ENCODE assay signal across 8 mouse cellular contexts in the genomic region with DNA sequence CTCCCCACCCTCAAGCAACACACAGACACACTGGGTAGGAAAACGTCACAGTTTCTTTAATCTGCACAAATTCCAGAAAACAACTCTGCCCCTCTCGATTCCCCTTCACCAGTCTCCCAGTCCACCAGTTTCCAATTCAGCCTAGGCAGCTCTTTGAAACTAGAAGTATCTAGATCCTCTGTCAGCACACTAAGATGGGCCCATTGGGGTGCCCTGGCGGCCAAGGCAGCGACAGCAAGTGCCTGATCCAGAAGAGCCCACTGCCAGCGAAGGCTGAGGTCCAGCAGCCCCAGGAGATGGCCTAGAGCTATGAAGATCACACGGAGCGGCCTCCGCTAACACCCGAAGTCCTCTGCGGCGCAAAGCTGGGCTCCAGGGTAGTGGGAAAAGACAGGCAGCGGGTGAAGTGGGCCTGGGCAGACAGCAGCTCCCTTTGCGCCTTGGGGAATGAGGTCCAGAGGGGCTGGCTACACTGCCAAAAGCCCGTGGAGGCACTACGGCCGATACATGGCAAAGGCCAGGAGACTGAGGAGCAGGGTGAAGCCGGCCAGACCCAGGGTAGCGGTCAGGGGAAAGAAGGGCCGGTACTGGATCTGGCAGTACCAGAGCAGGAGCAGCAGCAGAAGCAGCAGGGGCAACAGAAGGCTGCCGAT. TPM values are rescaled to one million over a fixed set of nuclear protein-coding genes. Genes with fewer than 3 reads are reported as not detected.
DNase-seq lines count a peak whose midpoint lies in the region; ATAC-seq and TF ChIP-seq lines count a peak whose summit lies in the region.

No protein-coding gene starts in this region.

- TF ChIP-seq EP300 in CH12.LX (IDR thresholded peaks at IDR 0.05; ENCODE audit: low read length), result no peak

- peaks cover 9% of the 10 kb centered on the region for H3K79me2 ChIP-seq in CH12.LX (replicated peaks; ENCODE audit: control insufficient read depth, extremely low read depth, insufficient read depth, poor library complexity, severe bottlenecking)

- no peaks in the 10 kb centered on the region for H3K9me3 ChIP-seq in heart, embryonic 10.5 days
- H3K9me3 ChIP-seq in CH12.LX (replicated peaks; ENCODE audit: low read length), result no peaks in the 10 kb centered on the region
- H3K9me3 ChIP-seq in embryonic facial prominence, embryonic 15.5 days (replicated peaks), result no peaks in the 10 kb centered on the region
- no peaks in the 10 kb centered on the region for H3K9me3 ChIP-seq in limb, embryonic 14.5 days (ENCODE audit: control insufficient read depth, low read length)

- in situ Hi-C loops in CH12.LX (cut with MboI; ENCODE audit: low pct_ligation_motif_present, low pct_unique_long_range_greater_than_20kb, low sequenced_read_pairs), result no loop called here

- H3K4me2 ChIP-seq in CH12.LX (ENCODE audit: insufficient read depth, low read depth, poor library complexity, severe bottlenecking), result peak overlapping the region; percentile 72
- H3K4me2 ChIP-seq in embryonic facial prominence, embryonic 15.5 days (replicated peaks), result peak overlapping the region; percentile 72
- peak overlapping the region; percentile 86 for H3K4me2 ChIP-seq in limb, embryonic 14.5 days (replicated peaks; ENCODE audit: low read depth, low read length, severe bottlenecking)

- no peak for ATAC-seq in embryonic facial prominence, embryonic 15.5 days (ENCODE audit: insufficient number of reproducible peaks, low FRiP score, low TSS enrichment, low read depth)
- ATAC-seq in limb, embryonic 14.5 days (ENCODE audit: low FRiP score, low read depth), result no peak

- H3K36me3 ChIP-seq in heart, embryonic 10.5 days, result peaks cover 35% of the 10 kb centered on the region
- H3K36me3 ChIP-seq in CH12.LX (replicated peaks in 1 of 2; ENCODE audit: control insufficient read depth in 1 of 2, insufficient read depth in 1 of 2, low read length in 1 of 2), result peaks cover 22 to 35% of the 10 kb centered on the region in 2 experiments
- peaks cover 35% of the 10 kb centered on the region for H3K36me3 ChIP-seq in embryonic facial prominence, embryonic 15.5 days
- H3K36me3 ChIP-seq in limb, embryonic 14.5 days (ENCODE audit: control insufficient read depth, insufficient read depth, low read length), result peaks cover 29% of the 10 kb centered on the region

- no peak for TF ChIP-seq CTCF in CH12.LX (conservative IDR thresholded peaks at IDR 0.05 in 1 of 2, IDR thresholded peaks at IDR 0.05 in 1 of 2; ENCODE audit: low read depth in 2 of 2, low read length in 2 of 2)

- WGBS in heart, embryonic 10.5 days, result 45% methylated on average over 20 of the region's 20 CpGs
- WGBS in embryonic facial prominence, embryonic 15.5 days, result 52% methylated on average over 20 of the region's 20 CpGs
- WGBS in limb, embryonic 14.5 days, result 54% methylated on average over 20 of the region's 20 CpGs

- TF ChIP-seq RAD21 in CH12.LX (IDR thresholded peaks at IDR 0.05; ENCODE audit: low read depth, low read length), result no peak

- TF ChIP-seq POLR2A in CH12.LX (IDR thresholded peaks at IDR 0.05; ENCODE audit: low read depth, low read length), result no peak
- no peak for TF ChIP-seq POLR2A in limb, embryonic 14.5 days (IDR thresholded peaks at IDR 0.05; ENCODE audit: borderline replicate concordance, extremely low read depth, insufficient read depth, insufficient read length)

- dilution Hi-C loops in CH12.LX (cut with MboI; ENCODE audit: extremely low pct_ligation_motif_present, extremely low pct_unique_long_range_greater_than_20kb, low sequenced_read_pairs), result no loop called here

- peak overlapping the region; percentile 64 for H3K9ac ChIP-seq in CH12.LX (ENCODE audit: insufficient read depth, low read depth)
- H3K9ac ChIP-seq in embryonic facial prominence, embryonic 15.5 days, result peak overlapping the region; percentile 93; the same call in 1 of the 2 replicates
- H3K9ac ChIP-seq in limb, embryonic 14.5 days (ENCODE audit: low read depth, low read length, severe bottlenecking), result peak overlapping the region; percentile 94

- H3K27me3 ChIP-seq in heart, embryonic 10.5 days (ENCODE audit: insufficient read depth, poor library complexity, severe bottlenecking), result no peaks in the 10 kb centered on the region
- H3K27me3 ChIP-seq in CH12.LX (replicated peaks), result peaks cover 25% of the 10 kb centered on the region
- no peaks in the 10 kb centered on the region for H3K27me3 ChIP-seq in embryonic facial prominence, embryonic 15.5 days
- H3K27me3 ChIP-seq in limb, embryonic 14.5 days (ENCODE audit: control insufficient read depth, insufficient read depth, low read length), result no peaks in the 10 kb centered on the region

- peak overlapping the region; percentile 97 for H3K27ac ChIP-seq in heart, embryonic 10.5 days
- H3K27ac ChIP-seq in CH12.LX (ENCODE audit: insufficient read depth, low read depth), result no peak overlapping the region
- peak overlapping the region; percentile 93 for H3K27ac ChIP-seq in embryonic facial prominence, embryonic 15.5 days (replicated peaks)
- peak overlapping the region; percentile 92 for H3K27ac ChIP-seq in limb, embryonic 14.5 days (replicated peaks; ENCODE audit: low read depth, low read length)

- peaks cover 41% of the 10 kb centered on the region for H3K4me1 ChIP-seq in heart, embryonic 10.5 days
- H3K4me1 ChIP-seq in CH12.LX (ENCODE audit: control insufficient read depth in 1 of 2, insufficient read depth in 2 of 2), result peaks cover 24 to 40% of the 10 kb centered on the region in 2 experiments
- peaks cover 36% of the 10 kb centered on the region for H3K4me1 ChIP-seq in embryonic facial prominence, embryonic 15.5 days
- peaks cover 21% of the 10 kb centered on the region for H3K4me1 ChIP-seq in limb, embryonic 14.5 days (ENCODE audit: control insufficient read depth, insufficient read depth, low read length)

- no peak for DNase-seq in heart, embryonic 10.5 days (ENCODE audit: low spot score)
- no peak for DNase-seq in heart, adult 8-10 months (ENCODE audit: low spot score)
- DNase-seq in CH12.LX (ENCODE audit: extremely low read depth) (no peak), adipocyte (ENCODE audit: low spot score) (no peak)
- no peak for DNase-seq in limb, embryonic 14.5 days (ENCODE audit: low spot score)
- no peak for DNase-seq in yolk sac, embryonic 10.5 days (ENCODE audit: low spot score)
- no peak for DNase-seq in B cell, adult 2 months

- H3K4me3 ChIP-seq in heart, embryonic 10.5 days, result peak overlapping the region; percentile 96
- H3K4me3 ChIP-seq in CH12.LX (replicated peaks in 1 of 3; ENCODE audit: low read depth in 2 of 3, low read length in 2 of 3, poor library complexity in 1 of 3), result peak overlapping the region; percentile 64 to 93 (median 83)
- peak overlapping the region; percentile 97 for H3K4me3 ChIP-seq in embryonic facial prominence, embryonic 15.5 days (replicated peaks)
- H3K4me3 ChIP-seq in limb, embryonic 14.5 days (replicated peaks; ENCODE audit: low read length), result peak overlapping the region; percentile 94

RNA-seq across cellular contexts. Expression of a gene that starts 0.5 kb away (rescaled TPM):
- polyA plus RNA-seq in heart, embryonic 10.5 days (2016; fragmentation: Nextera tagmentation; extraction: Ambion mirVana), result 156 and 197 TPM in 2 replicates
- 100 to 1,000 TPM; 297 to 351 (median 327) TPM for total RNA-seq in heart, adult 8-10 months (2022)
- total RNA-seq in CH12.LX (2012; rRNA removed), result 61.2 and 61.4 TPM in 2 replicates
- total RNA-seq in CH12.LX (2014; rRNA removed), result 41.8 and 44.8 TPM in 2 replicates
- polyA plus RNA-seq in CH12.LX (2012; ENCODE audit: insufficient read length, low read depth), result 88.0 and 88.1 TPM in 2 replicates
- 123 and 135 TPM in 2 replicates for polyA plus RNA-seq in embryonic facial prominence, embryonic 15.5 days (2015; fragmentation: Nextera tagmentation; extraction: Ambion mirVana)
- 295 and 397 TPM in 2 replicates for polyA plus RNA-seq in limb, embryonic 14.5 days (2012; rRNA removed)
- 113 and 120 TPM in 2 replicates for polyA plus RNA-seq in limb, embryonic 14.5 days (2014; fragmentation: Nextera tagmentation; extraction: Ambion mirVana)

RNA-seq across cellular contexts. Expression of a gene that starts 2.1 kb away (rescaled TPM):
- polyA plus RNA-seq in heart, embryonic 10.5 days (2016; fragmentation: Nextera tagmentation; extraction: Ambion mirVana), result 21.3 and 22.3 TPM in 2 replicates
- total RNA-seq in heart, adult 8-10 months (2022), result 10 to 100 TPM in 3 of 4 experiments, 1 to 10 TPM in 1; 9.8 to 12.3 (median 11.8) TPM
- total RNA-seq in CH12.LX (2012; rRNA removed) (9.6 and 13.1 TPM in 2 replicates), CH12.LX (2014; rRNA removed) (6.1 and 7.6 TPM in 2 replicates)
- polyA plus RNA-seq in CH12.LX (2012; ENCODE audit: insufficient read length, low read depth), result 8.6 and 11.2 TPM in 2 replicates
- polyA plus RNA-seq in embryonic facial prominence, embryonic 15.5 days (2015; fragmentation: Nextera tagmentation; extraction: Ambion mirVana), result 20.5 and 21.4 TPM in 2 replicates
- polyA plus RNA-seq in limb, embryonic 14.5 days (2012; rRNA removed), result 29.8 and 35.5 TPM in 2 replicates
- 23.2 and 23.5 TPM in 2 replicates for polyA plus RNA-seq in limb, embryonic 14.5 days (2014; fragmentation: Nextera tagmentation; extraction: Ambion mirVana)

RNA-seq across cellular contexts. Expression of a gene that starts 6.4 kb away (rescaled TPM):
- 20.1 and 30.1 TPM in 2 replicates for polyA plus RNA-seq in heart, embryonic 10.5 days (2016; fragmentation: Nextera tagmentation; extraction: Ambion mirVana)
- 100 to 1,000 TPM in 1 of 4 experiments, 10 to 100 TPM in 3; 88.8 to 101 (median 95.0) TPM for total RNA-seq in heart, adult 8-10 months (2022)
- total RNA-seq in CH12.LX (2012; rRNA removed), result 43.5 and 46.3 TPM in 2 replicates
- total RNA-seq in CH12.LX (2014; rRNA removed), result 12.8 and 15.4 TPM in 2 replicates
- 37.9 and 38.0 TPM in 2 replicates for polyA plus RNA-seq in CH12.LX (2012; ENCODE audit: insufficient read length, low read depth)
- polyA plus RNA-seq in embryonic facial prominence, embryonic 15.5 days (2015; fragmentation: Nextera tagmentation; extraction: Ambion mirVana), result 45.0 and 49.9 TPM in 2 replicates
- polyA plus RNA-seq in limb, embryonic 14.5 days (2012; rRNA removed), result 103 and 114 TPM in 2 replicates
- polyA plus RNA-seq in limb, embryonic 14.5 days (2014; fragmentation: Nextera tagmentation; extraction: Ambion mirVana), result 57.9 and 61.7 TPM in 2 replicates

RNA-seq across cellular contexts. Expression of a gene that starts 21.9 kb away (rescaled TPM):
- 33.2 and 36.0 TPM in 2 replicates for polyA plus RNA-seq in heart, embryonic 10.5 days (2016; fragmentation: Nextera tagmentation; extraction: Ambion mirVana)
- 10 to 100 TPM; 21.9 to 32.5 (median 24.7) TPM for total RNA-seq in heart, adult 8-10 months (2022)
- total RNA-seq in CH12.LX (2012; rRNA removed), result 17.2 and 18.6 TPM in 2 replicates
- total RNA-seq in CH12.LX (2014; rRNA removed), result 12.7 and 12.9 TPM in 2 replicates
- polyA plus RNA-seq in CH12.LX (2012; ENCODE audit: insufficient read length, low read depth), result 27.2 and 27.3 TPM in 2 replicates
- 37.6 and 38.9 TPM in 2 replicates for polyA plus RNA-seq in embryonic facial prominence, embryonic 15.5 days (2015; fragmentation: Nextera tagmentation; extraction: Ambion mirVana)
- polyA plus RNA-seq in limb, embryonic 14.5 days (2012; rRNA removed), result 69.1 and 84.1 TPM in 2 replicates
- 30.0 and 37.1 TPM in 2 replicates for polyA plus RNA-seq in limb, embryonic 14.5 days (2014; fragmentation: Nextera tagmentation; extraction: Ambion mirVana)

RNA-seq across cellular contexts. Expression of a gene that starts 22.2 kb away (rescaled TPM):
- polyA plus RNA-seq in heart, embryonic 10.5 days (2016; fragmentation: Nextera tagmentation; extraction: Ambion mirVana), result 33.9 and 37.4 TPM in 2 replicates
- total RNA-seq in heart, adult 8-10 months (2022), result 10 to 100 TPM; 17.3 to 23.7 (median 19.1) TPM
- 10.4 and 12.1 TPM in 2 replicates for total RNA-seq in CH12.LX (2012; rRNA removed)
- total RNA-seq in CH12.LX (2014; rRNA removed), result 7.4 and 9.2 TPM in 2 replicates
- 25.1 and 26.6 TPM in 2 replicates for polyA plus RNA-seq in CH12.LX (2012; ENCODE audit: insufficient read length, low read depth)
- 52.9 and 54.1 TPM in 2 replicates for polyA plus RNA-seq in embryonic facial prominence, embryonic 15.5 days (2015; fragmentation: Nextera tagmentation; extraction: Ambion mirVana)
- 127 and 165 TPM in 2 replicates for polyA plus RNA-seq in limb, embryonic 14.5 days (2012; rRNA removed)
- 51.7 TPM in 2 replicates for polyA plus RNA-seq in limb, embryonic 14.5 days (2014; fragmentation: Nextera tagmentation; extraction: Ambion mirVana)
